Mouse (Mus musculus) cortical plate, adult 2 months (tissue): Measurements from ENCODE around the gene Cog4.

Source experiments
- CTCF ChIP-seq: fragments of 200-500 bp; IDR thresholded peaks from 2 replicates; pipeline ENCODE4 v1.5.1; 2011; ENCODE audit warnings: mild to moderate bottlenecking, control low read depth, low read length; ENCODE audit not compliant: insufficient read depth; ENCODE audit errors: extremely low read depth
- POLR2A ChIP-seq: fragments of 200-500 bp; IDR thresholded peaks from 2 replicates; pipeline ENCODE4 v1.6.1; 2011; ENCODE audit warnings: mild to moderate bottlenecking, low read length, control low read depth; ENCODE audit not compliant: insufficient read depth; ENCODE audit errors: extremely low read depth

DNA sequence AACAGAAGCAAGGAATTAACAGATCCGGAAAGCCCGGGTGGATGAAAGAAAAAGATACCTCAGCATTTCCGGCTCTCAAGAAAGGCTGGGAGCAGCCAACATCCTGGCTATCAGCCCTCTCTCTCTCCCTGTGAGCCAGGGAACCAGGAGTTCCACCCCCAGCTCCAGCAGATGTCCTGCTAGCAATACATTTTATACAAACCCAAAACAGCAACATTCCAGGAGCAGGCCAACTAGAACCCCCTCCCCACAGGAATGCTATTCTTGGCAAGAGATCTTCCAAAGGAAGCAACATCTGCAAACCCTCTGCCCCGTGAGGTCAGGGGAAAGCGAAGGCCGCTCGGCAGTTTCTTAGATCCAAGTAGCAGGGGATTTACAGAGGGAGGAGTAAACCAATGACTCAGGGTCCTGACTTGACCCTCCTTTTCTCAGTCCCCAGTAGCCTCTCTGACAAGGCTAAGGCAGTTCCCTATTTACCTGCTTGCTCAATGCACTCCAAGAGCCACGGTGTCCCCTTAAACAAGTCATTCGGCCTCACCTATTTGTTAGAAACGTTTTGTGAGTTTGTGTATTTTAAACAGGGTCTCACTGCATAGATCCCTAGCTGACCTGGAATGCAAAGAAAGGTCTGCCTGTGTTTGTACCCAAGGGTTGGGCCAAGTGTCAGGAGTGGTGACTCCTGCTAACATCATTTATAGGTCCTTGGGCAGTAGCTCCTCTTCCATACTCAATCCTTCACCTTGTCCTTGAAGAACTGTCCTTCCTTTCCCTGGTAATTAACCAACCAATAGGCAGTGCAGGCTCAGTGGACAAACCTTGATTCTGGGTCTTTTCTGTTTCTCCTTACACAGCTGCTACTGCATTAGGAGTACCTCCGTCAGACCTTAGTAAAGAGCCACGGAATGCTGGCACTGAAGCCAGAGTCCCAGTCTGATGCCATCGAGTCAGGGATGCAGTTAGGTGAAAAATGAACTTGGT lies 37.6 kb upstream of the Cog4 start:
- TF ChIP-seq CTCF (no peak), POLR2A (no peak)
